Comparison of ENCODE assay signal across 10 mouse cellular contexts in the genomic region with DNA sequence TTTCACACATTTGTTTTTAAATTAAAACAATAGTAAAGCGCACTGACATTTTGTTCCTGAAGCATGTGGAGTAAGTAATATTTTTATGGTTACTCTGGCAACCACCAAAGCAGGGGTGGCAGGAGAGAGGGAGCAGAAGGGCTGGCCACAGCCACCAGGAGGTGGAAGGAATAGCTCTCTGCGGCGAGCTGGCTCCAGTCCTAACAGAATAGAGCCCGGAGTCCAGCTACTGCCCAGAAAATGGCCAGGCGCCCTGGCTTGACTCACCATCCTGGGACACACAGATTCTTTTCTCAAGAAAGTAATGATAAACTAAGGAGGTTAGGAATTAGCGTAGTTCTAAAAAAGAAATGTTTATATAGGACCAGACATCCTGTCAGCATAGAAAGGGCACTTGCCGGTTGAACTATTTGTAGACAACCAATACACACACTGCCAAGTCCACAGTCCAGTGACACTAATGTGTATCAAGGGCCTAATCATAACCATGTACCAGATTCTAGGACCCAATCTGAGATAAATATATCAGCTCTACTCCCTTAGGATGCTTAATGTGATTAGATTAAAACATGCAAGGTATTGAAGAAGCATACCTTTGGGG. TPM values are rescaled to one million over a fixed set of nuclear protein-coding genes. Genes with fewer than 3 reads are reported as not detected.
A peak's percentile ranks its signal among the peaks of the same experiment; 100 is the strongest.
DNase-seq lines count a peak whose midpoint lies in the region; ATAC-seq lines count a peak whose summit lies in the region.
"Had no signal": no experiment of that assay in that cellular context is flagged by ENCODE, and none has a peak within 500 bp of the region (broad histone marks: within the 10 kb centered on the region; RNA-seq: fewer than 3 reads in every experiment).

No protein-coding gene starts in this region.

- H3K9ac ChIP-seq in heart, embryonic 15.5 days: no peak overlapping the region
- H3K9ac ChIP-seq: lung, embryonic 15.5 days had no signal

- no peak overlapping the region for H3K4me2 ChIP-seq in heart, embryonic 15.5 days
- H3K4me2 ChIP-seq: lung, embryonic 15.5 days had no signal

- WGBS in heart, embryonic 15.5 days: 40% methylated on average over 7 of the region's 7 CpGs

- H3K27me3 ChIP-seq in heart, embryonic 15.5 days: no peaks in the 10 kb centered on the region
- H3K27me3 ChIP-seq: lung, embryonic 15.5 days had no signal

- intact Hi-C loops in left cerebral cortex, postnatal 10 days (cut with DNase I): no loop called here

- H3K27ac ChIP-seq in heart, embryonic 15.5 days: peak overlapping the region; percentile 43
- H3K27ac ChIP-seq: lung, embryonic 15.5 days had no signal

- peaks cover 33% of the 10 kb centered on the region for H3K4me1 ChIP-seq in heart, embryonic 15.5 days (replicated peaks)
- H3K4me1 ChIP-seq: lung, embryonic 15.5 days had no signal

- no peak overlapping the region for H3K4me3 ChIP-seq in heart, embryonic 15.5 days
- H3K4me3 ChIP-seq: lung, embryonic 15.5 days had no signal

- DNase-seq in left cerebral cortex, postnatal 10 days (ENCODE audit: extremely low spot score in 1 of 2, low spot score in 2 of 2): peak; percentile 18 to 44
- no peak for DNase-seq in left cerebral cortex, adult 8-10 months (ENCODE audit: low spot score in 2 of 2)
- DNase-seq in cerebellum, adult 9-10 months: peak; percentile 92
- peak; percentile 47 for DNase-seq in lung, postnatal 25 days (ENCODE audit: low spot score)
- DNase-seq in urinary bladder, adult 18-20 months (ENCODE audit: low spot score in 2 of 2): no peak
- DNase-seq in frontal cortex, postnatal 25 days (ENCODE audit: low spot score in 2 of 2): no peak

- no peak for ATAC-seq in heart, embryonic 15.5 days (replicated peaks; ENCODE audit: insufficient number of reproducible peaks, insufficient read depth, low FRiP score, low read depth)
- ATAC-seq in activated CD4-positive, CD25-positive, alpha-beta regulatory T cell, adult 4 months: no peak
- ATAC-seq: inflammation-experienced regulatory T-cells, adult 6 months had no signal

- no peaks in the 10 kb centered on the region for H3K36me3 ChIP-seq in heart, embryonic 15.5 days
- H3K36me3 ChIP-seq: lung, embryonic 15.5 days had no signal

- H3K9me3 ChIP-seq in heart, embryonic 15.5 days (replicated peaks): no peaks in the 10 kb centered on the region
- H3K9me3 ChIP-seq: lung, embryonic 15.5 days had no signal

RNA-seq across cellular contexts. Expression of gene Ryr2, which starts 18.3 kb away (rescaled TPM):
- 100 to 1,000 TPM; 132 to 134 TPM for total RNA-seq in left cerebral cortex, postnatal 10 days (2021)
- total RNA-seq in left cerebral cortex, adult 8-10 months (2022): 100 to 1,000 TPM; 139 to 174 (median 157) TPM
- polyA plus RNA-seq in heart, embryonic 15.5 days (2015; fragmentation: Nextera tagmentation; extraction: Ambion mirVana): 27.3 and 30.0 TPM in 2 replicates
- polyA plus RNA-seq in activated CD4-positive, CD25-positive, alpha-beta regulatory T cell, adult 4 months (2017; shearing (Covaris generic)): not detected
- polyA plus RNA-seq: inflammation-experienced regulatory T-cells, adult 6 months had no signal

Comparison
In these comparisons a context has a peak if more than half of its experiments do, and no peak if none do; other contexts are left out.
1. DNase-seq: peak in left cerebral cortex, postnatal 10 days (2 of 2), cerebellum, adult 9-10 months (single experiment) and lung, postnatal 25 days (single experiment); none in left cerebral cortex, adult 8-10 months (0 of 2), urinary bladder, adult 18-20 months (0 of 2) and frontal cortex, postnatal 25 days (0 of 2).